Mouse (Mus musculus): ENCODE data around the gene Wrap73.

DNA sequence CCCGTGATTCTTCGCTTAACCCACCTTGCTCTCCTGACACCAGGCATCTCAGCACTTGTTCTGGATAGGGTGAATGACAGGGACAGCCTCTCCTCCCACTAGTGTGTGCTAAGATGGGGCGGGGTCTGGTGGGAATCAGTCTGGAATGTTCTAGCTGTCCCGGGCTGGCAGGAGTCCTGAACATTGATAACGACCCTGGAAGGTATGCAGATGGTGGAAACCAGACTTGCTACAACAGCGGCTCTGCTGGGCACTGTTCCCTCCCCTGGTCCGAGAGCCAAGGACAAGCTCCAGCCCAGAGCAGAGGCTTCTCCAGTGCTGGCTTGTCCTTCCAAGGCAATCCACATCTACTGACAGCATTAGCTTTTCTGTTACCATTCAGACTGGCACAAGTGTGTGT, 71.4 kb downstream of the Wrap73 start:
- TF ChIP-seq CTCF (IDR thresholded peaks at IDR 0.05; ENCODE audit: borderline replicate concordance, control insufficient read depth, extremely low read depth, insufficient read depth, low read length, poor library complexity) (no peak), POLR2A (IDR thresholded peaks at IDR 0.05; ENCODE audit: control insufficient read depth, extremely low read depth, insufficient read depth, low read length, poor library complexity) (no peak)
